Mouse (Mus musculus) hindlimb bud, embryonic 11.5 days (tissue): Measurements from ENCODE around the gene Mum1.
A peak's percentile ranks its signal among the peaks of the same experiment; 100 is the strongest.
"Not testable (repeated sequence)": the region's sequence is repeated elsewhere in the genome, so short reads cannot be mapped to it uniquely, and the experiment has no call there.

Experiments used
- DNase-seq: peaks from one replicate; pipeline ENCODE4 v3.0.0-alpha.2; 2012; ENCODE audit warnings: low read depth, low spot score; ENCODE audit errors: extremely low spot score

Mum1 gene

DNA sequence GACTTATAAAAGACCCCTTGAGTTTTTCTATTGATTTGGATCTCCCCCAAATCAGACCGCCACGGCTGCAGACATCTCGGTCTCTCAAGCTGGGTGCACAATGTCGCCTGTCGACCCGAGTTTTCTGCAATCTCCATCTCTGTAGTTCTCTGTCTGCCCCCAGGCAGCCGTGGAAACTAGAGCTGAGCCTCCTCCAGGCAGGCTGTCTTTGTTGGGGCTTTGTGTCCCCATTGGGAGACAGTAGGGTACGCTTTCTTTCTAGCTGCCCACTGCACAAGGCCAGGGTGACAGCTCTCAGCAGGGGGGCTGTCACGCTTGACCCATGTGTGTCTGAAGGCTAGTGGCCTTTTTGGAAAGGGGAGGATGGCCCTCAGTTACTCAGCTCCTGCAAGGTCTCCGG is 18.6 kb upstream of the Mum1 start:
- no peak for DNase-seq

DNA sequence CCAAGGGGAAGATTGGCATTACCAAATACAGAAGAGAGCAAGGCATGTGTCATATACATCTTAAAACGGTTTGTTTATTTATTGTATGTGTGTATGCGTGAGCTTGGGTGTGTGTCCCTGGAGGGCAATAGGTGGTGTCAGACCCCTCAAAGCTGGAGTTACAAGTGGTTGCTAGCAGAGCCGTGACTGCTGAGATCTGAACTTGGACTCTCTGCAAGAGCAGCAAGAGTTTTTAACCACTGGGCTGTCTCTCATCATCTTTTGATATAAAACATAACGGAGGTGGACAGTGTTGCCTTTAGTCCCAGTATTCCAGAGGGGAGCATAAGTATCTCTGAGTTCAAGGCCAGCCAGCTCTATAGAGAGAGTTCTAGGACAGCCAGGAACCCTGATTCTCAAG is 18.0 kb upstream of the Mum1 start:
- no peak for DNase-seq

DNA sequence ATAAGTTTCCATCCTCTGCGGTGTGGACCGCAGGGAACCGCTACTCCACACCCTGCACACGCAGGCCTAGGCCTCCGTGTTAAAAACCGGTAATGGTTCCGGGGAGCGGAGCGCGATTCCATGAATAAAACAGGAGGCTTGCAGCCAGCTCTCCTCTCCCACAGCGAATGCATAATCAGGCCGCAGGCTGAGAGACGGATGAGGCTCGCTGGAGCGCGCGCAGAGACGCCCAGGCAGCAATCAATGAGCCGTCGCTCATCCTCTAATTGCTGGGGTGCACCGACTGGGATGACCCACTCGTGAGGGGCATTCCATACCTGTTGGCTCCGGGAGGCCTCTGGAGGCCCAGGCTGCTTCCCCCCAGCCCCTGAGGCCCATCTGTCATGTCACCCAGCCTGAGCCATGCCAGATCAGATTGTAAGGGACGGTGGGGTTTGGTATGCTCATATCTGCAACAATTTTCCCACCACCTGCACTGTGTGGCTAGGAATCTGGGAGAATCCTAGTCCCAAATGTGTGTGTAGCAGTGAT is 17.3 kb upstream of the Mum1 start:
- no peak for DNase-seq

DNA sequence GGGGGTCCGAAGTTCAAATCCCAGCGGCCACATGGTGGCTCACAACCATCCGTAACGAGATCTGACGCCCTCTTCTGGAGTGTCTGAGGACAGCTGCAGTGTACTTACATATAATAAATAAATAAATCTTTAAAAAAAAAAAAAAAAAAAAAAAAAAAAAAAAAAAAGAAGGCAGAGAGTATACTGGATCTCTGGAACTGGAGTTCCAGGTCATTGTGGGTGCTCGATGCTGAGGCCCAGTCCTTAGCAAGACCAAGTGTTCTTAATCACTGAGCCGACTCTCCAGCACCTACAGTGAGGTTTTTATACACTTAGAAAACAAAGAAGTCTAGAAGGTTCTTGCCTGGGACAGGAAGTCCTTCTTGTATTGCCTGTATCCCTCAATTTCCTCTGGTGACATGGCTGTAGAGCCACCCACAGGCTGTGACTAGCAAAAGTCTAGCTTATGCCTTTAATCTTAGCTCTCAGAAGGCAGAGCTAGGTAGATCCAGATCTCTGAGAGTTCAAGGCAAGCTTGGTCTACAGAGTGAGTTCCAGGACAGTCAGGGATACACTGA is 14.6 kb upstream of the Mum1 start:
- DNase-seq: not testable (repeated sequence)

DNA sequence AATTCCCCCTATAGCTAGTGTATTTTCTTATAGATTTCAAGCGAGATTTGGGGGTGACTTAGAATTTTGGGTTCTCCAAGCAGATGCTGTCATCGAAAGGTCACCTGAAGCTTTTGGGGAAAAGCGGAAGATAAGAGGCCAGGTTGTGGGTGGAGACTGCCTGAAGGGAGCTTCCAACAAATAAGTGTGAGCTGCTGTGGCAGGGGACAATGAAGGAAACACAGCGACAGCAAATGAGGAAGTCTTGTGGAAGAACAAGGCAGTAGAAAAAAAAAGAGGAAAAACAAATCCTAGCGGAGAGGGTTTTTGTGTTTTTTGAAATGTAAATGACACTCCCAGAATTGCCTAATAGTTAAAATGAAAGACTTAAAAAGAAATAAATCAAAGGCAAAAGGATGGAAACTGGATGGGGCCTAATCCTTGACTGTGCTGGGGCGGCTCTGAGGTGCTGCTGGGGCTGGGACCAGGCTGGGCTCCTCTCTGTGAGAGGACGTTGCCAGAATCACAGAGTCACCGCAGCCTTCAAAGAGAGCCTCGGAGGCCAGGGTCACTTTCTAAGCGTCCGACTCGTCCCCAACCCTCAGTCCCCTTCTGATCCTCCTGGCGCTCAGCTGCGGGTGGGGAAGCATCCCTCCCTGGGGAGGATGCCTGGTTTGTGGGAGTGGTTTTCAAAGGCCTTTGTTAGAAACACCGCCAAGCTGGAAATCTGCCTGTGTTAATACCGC is 11.0 kb upstream of the Mum1 start:
- no peak for DNase-seq

DNA sequence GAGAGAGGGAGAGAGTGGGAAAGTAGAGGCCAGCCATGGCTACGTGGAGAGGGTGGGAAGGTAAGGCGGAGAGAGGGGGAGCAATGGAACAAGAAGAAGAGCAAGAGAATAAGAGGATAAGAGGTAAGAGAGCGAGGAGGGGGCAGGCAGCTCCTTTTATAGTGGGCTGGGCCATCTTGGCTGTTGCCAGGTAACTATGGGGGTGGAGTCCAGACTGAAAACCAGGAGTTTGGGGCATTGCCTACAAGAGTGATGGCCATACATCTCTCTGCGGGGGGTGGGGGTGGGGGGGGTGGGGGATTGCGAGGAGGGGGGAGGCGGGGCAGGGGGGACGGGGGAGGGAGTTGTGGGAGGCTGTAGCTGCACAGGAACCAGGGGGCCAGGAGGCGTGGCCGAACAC is 5.6 kb upstream of the Mum1 start:
- DNase-seq: no peak

DNA sequence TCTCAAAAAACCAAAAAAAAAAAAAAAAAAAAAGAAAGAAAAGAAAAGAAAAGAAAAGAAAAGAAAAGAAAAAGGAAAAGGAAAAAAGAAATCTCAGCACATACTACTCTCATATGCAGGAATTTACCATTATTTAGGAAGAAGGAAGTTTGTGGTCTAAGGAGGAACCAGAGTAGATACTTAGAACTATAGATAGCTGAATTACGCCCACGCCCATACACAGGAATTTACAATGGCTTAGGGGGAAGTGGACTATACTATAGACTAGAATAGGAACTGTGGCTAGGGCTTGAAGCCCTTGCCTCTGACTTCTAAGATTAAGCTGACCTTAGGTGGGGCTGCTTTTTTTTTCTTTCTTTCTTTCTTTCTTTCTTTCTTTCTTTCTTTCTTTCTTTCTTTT is 3.1 kb upstream of the Mum1 start:
- DNase-seq: not testable (repeated sequence)

DNA sequence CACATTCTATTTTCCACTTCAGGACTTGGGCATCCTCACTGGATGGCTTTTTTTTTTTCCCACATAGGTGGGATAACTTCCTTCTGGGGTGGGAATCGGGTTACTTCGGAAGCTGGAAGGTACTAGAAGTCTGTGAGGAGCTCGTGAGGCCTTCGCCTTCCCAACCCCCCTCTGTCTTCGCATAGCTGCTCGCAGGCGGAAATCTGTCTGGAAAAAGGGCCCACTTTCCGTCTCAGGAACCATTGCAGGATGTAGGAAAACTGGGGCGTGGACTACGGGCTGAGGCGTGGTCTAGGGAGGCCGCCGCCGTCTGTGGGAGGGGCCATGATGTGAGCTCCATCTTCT is 191 bp upstream of the Mum1 start:
- DNase-seq: no peak

DNA sequence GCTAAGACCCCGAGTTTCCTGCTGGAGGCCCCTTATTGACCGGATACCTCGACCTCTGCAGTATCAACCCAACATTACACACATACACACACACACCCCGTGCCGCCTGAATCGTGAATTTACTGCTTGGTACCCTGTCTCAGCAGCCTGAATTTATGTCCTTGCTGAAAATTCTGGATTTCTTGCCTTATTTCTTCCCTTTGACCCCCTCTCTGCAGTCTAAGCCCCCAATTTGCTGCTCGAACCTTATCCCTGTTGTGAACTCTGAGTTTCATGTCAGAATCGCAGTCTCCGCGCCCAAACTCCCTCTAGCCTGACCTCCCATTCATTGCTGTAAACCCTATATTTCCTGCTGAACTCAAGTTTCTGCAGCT is 919 bp downstream of the Mum1 start:
- DNase-seq: no peak

DNA sequence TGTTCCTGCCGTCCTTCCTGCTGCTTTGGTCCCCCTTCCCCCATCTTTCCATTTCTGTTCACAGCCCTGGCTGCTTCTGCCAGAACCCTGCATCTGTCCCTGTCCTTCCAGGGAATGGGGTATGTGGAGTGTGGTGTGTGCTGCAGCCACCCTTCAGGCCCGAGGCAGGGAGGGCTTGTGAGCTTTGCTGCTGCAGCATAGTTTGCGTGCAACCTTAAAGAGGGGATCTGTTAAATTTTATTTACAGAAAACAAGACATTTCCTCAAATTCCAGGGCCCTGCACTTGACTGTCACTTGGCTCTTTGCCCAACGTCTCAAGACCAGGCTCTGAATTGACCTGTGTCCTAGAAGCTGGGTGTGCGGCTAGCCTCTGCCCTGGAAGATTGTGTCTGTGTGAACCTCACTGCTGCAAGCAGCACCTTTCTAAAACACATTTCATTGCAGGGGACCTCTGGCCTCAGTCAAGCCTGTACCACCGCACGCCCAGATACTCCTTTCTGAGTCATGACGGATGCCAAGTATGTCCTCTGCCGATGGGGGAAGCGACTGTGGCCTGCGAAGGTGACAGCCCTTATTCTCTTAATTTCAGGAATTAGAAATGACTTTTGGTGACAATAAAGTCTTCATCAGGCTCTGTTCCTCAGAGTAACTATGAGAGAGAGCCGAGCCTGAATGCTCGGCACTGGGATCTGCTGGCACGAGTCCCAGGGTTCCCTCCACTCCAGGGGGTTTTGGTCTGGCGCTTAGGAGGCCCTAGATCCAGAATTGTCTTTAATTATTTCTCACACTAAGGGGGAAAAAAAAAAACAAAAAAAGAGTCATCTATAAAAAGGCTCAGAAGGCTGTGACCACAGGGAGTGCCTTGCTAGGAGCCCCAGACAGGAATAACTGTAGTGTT is 1.9 kb downstream of the Mum1 start:
- no peak for DNase-seq

DNA sequence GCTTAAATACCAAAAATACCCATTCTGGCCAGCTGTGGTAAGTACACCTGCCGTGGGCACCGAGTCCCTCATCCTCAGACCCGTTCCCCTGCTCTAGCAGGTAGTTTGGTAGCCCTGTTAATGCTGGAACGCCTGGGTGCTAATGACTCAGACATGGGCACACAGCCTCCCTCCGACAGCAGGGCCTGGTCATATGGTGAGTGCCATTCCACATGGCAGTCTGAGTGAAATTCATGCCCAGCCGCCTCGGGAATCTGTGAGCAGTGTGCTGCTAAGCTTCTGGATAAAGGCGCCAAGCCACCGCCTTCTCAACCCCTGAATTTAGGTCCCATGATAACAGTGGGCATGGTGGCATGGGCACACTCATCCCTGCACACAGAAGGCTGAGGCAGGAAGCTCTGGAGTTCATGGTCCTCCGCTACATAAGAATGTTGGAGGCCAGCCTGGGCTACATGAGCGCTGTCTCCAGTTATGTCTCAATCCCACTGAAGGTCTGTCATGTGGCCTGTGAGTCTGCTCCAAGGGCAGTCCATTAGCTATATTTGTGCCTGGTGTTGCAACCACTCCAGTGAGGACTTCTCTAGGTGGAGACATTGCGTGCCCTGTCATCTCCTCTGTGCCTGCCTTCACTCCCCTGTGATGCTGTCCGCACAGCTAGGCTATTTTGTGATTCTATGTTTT is 10.1 kb downstream of the Mum1 start:
- no peak for DNase-seq

DNA sequence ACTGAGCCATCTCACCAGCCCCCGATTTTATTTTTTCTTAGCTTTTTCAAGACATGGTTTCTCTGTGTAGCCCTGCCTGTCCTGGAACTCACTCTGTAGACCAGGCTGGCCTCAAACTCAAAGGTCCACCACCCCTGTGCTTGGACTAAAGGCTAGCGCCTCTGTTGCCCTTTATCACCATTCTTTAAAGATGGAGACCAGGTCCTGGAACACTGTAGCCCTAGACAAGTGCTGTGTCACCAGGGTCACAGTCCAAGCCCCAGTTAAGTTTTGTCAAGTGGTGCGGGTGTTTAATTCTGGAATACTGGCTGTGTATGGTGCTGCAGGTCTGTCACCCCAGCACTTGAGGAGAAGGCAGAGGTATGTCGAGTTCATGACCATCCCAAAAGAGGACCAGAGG is 10.8 kb downstream of the Mum1 start:
- DNase-seq: no peak

DNA sequence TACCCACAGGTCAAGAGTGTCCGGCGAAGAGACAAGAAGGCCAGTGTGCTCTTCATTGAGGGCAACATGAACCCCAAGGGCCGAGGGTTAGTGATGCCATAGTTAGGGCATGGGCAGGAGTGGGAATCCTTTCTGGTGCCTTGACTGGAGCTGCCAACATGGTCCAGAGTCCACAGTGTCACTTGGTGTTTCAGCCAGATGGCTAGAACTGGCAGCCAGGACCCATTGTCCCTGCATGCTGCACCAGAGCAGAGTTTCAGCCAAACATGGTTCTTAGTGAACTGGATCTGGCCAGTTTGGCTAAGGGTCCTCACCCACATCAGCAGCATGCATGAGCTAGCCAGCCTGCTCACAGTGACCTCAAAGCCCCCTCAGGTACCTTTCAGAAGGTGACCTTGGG is 12.1 kb downstream of the Mum1 start:
- no peak for DNase-seq

DNA sequence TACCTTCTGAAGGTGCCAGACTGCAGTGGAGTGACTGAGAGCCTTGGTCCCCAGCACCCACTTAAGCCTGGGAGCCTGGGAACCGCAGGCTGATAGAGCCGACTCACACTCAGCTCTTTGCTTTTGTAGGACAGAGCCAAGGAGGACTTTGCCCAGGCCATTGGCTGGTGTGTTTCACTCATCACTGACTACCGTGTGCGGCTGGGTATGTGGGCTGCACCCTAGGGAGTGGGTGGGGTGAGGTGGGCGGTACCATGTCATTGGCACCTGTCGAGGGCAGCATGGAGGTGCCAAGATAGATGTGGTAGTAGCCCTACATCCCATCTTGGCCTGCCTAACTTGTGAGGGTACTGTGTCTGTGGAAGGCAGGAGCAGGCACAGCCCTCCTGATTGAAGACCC is 13.6 kb downstream of the Mum1 start:
- no peak for DNase-seq

DNA sequence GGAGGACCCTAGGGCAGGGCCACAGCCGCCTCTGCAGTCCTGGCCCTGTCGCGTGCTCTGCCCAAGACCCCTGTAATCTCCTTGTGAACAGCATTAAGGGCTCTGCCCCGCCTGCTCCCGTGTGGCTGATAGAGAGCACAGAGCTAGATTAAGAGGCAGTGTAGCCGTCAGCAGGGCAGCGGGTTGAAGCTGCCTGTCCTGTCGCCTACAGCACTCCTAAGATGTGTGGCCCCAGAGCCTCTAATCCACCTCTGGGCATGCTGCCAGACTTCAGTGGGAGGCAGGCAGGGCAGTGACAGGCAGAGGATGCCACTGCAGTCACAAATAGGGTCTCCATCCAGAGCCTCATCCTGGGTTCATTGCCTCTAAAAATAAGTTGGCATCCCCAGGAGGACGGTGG is 15.9 kb downstream of the Mum1 start:
- DNase-seq: no peak

DNA sequence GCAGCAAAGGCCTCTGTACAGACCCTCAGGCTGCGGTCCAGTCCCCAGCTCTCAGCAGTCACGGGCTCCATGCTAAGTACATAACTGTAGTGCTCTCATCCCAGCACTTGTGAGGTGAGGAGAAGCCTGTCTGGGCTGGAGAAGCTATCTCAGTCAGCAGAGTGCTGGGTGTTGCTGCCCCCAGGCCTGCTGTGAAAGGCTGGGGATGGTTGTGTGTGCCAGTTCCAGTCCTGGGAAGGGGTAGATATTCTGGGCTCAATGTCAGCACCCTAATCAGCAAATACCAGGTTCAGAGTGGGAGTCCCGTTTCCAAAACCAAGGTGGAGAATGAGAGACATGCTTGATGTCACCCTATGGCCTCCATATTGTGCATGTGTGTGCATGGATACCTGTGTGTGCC is 16.4 kb downstream of the Mum1 start:
- DNase-seq: no peak

DNA sequence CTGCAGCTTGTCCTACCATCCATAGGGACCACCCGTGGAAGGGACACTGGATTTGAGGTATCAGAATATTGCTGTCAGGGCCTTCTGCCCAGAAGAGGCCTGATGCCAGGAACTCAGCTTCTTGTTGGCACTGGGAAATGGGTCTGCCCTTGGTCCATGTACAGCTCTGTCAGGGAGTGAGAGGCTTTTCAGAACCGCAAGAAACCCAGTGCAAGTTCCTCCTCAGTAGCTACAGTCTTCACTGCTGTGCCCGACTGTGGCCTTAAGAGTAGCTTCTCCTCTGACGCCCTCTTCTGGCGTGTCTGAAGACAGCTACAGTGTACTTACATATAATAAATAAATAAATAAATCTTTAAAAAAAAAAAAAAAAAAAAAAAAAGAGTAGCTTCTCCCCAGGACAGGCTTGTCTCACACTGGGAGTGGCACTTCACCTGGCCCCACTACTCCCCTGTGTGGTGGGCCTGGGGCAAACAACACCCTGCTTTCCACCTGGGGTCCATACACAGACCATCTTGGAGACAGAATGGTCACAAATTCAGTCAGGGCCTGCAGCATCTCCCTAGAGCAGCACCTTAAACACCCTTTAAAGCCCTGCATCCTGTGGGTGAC is 18.7 kb downstream of the Mum1 start:
- DNase-seq: no peak

DNA sequence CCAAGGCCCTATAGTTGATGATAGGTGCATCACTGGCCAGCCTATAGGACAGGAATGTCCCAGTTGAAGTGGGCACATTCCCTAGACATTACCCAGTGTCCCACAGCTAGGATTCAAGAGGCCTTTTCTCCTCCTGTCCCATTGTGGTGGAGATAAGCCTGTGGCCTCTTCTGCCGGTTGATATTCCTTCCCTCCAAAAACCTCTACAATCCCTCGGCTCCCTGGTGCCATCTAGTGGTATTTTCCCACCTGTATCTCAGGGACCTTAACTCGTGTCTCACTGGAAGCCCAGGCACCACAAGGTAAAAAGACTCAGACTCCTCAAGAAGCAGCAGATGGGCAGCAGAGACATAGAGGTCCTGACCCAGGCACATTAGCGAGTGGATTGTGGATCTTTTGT is 19.4 kb downstream of the Mum1 start:
- DNase-seq: peak; percentile 74

DNA sequence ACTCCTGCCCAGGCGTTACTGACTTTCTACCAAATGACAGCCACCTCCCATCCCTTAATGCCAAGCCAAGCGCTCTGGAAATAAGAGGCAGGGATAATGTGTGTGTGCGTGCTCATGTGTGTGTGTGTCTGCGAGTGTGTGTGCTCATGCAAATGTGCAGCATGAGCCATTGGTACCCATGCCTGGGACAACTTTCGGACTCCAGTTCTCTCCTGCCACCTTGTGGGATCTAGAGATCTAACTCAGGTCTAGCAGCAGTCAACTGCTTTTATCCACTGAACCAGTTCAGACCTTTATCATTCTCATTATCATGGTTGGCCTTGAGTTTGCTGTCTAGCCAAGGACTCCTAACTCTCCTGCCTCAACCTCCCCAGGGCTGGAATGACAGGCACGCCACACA is 21.6 kb downstream of the Mum1 start:
- DNase-seq: no peak

DNA sequence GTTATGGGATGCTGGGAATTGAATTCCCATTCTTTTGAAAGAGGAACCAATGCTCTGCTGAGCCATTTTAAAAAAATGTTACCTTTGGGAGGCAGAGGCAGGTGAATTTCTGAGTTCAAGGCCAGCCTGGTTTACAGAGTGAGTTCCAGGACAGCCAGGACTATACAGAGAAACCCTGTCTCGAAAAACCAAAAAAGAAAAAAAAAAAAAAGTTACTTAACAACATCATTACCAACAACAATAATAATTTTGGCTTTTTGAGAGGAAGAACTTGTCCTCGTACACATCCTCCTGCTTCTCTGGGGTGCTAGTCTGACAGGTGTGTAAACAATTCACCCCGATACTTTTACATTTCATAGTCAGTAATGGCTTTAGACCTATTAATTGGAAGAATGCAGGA is 22.2 kb downstream of the Mum1 start:
- not testable (repeated sequence) for DNase-seq
